Mouse (Mus musculus): ENCODE results near the gene Ifngr1.

Ifngr1 gene

GRCm38 (mm10) chr10:19591641-19592441 is at the start of gene Ifngr1:
Gene Ifngr1, plus strand, starts transcription at chr10:19591949.
- DNase-seq (ENCODE audit: low spot score in 2 of 2) = peak; percentile 100

GRCm38 (mm10) chr10:19546825-19547224 is 44.9 kb upstream of the Ifngr1 start:
- DNase-seq (ENCODE audit: low spot score in 2 of 2) = no peak

GRCm38 (mm10) chr10:19548016-19548415 is 43.7 kb upstream of the Ifngr1 start:
- no peak for DNase-seq (ENCODE audit: low spot score in 2 of 2)

- no peak for DNase-seq (ENCODE audit: low spot score in 2 of 2)
Observed at GRCm38 (mm10) chr10:19548491-19548890, 43.3 kb upstream of the Ifngr1 start.

GRCm38 (mm10) chr10:19551585-19551984 is 40.2 kb upstream of the Ifngr1 start:
- DNase-seq (ENCODE audit: low spot score in 2 of 2) = no peak

- no peak for DNase-seq (ENCODE audit: low spot score in 2 of 2)
Observed at GRCm38 (mm10) chr10:19553857-19554256, 37.9 kb upstream of the Ifngr1 start.

- no peak for DNase-seq (ENCODE audit: low spot score in 2 of 2)
Observed at GRCm38 (mm10) chr10:19557696-19558095, 34.1 kb upstream of the Ifngr1 start.

GRCm38 (mm10) chr10:19559565-19560165 is 32.1 kb upstream of the Ifngr1 start:
- DNase-seq (ENCODE audit: low spot score in 2 of 2) = no peak

GRCm38 (mm10) chr10:19562598-19562997 is 29.2 kb upstream of the Ifngr1 start:
- DNase-seq (ENCODE audit: low spot score in 2 of 2) = no peak

GRCm38 (mm10) chr10:19563443-19563861 is 28.3 kb upstream of the Ifngr1 start:
- DNase-seq (ENCODE audit: low spot score in 2 of 2) = no peak

- DNase-seq (ENCODE audit: low spot score in 2 of 2) = no peak
Observed at GRCm38 (mm10) chr10:19567481-19567880, 24.3 kb upstream of the Ifngr1 start.

- DNase-seq (ENCODE audit: low spot score in 2 of 2) = no peak
Observed at GRCm38 (mm10) chr10:19570288-19570687, 21.5 kb upstream of the Ifngr1 start.

- DNase-seq (ENCODE audit: low spot score in 2 of 2) = no peak
Observed at GRCm38 (mm10) chr10:19570716-19571115, 21.0 kb upstream of the Ifngr1 start.

GRCm38 (mm10) chr10:19577571-19577970 is 14.2 kb upstream of the Ifngr1 start:
- DNase-seq (ENCODE audit: low spot score in 2 of 2) = no peak

GRCm38 (mm10) chr10:19578001-19578400 is 13.7 kb upstream of the Ifngr1 start:
- DNase-seq (ENCODE audit: low spot score in 2 of 2) = no peak

- no peak for DNase-seq (ENCODE audit: low spot score in 2 of 2)
Observed at GRCm38 (mm10) chr10:19578409-19578986, 13.3 kb upstream of the Ifngr1 start.

GRCm38 (mm10) chr10:19580660-19581059 is 11.1 kb upstream of the Ifngr1 start:
- no peak for DNase-seq (ENCODE audit: low spot score in 2 of 2)

- DNase-seq (ENCODE audit: low spot score in 2 of 2) = peak; percentile 71 to 73
Observed at GRCm38 (mm10) chr10:19581844-19582582, 9.7 kb upstream of the Ifngr1 start.

GRCm38 (mm10) chr10:19582806-19583430 is 8.8 kb upstream of the Ifngr1 start:
- DNase-seq (ENCODE audit: low spot score in 2 of 2) = no peak

GRCm38 (mm10) chr10:19584064-19584463 is 7.7 kb upstream of the Ifngr1 start:
- peak; percentile 82 to 85 for DNase-seq (ENCODE audit: low spot score in 2 of 2)

GRCm38 (mm10) chr10:19584846-19585245 is 6.9 kb upstream of the Ifngr1 start:
- no peak for DNase-seq (ENCODE audit: low spot score in 2 of 2)

GRCm38 (mm10) chr10:19585860-19586259 is 5.9 kb upstream of the Ifngr1 start:
- no peak for DNase-seq (ENCODE audit: low spot score in 2 of 2)
